Mouse (Mus musculus) small intestine, adult 2 months (tissue): ENCODE data around the gene Pgbd1.
"Not testable (repeated sequence)": the region's sequence is repeated elsewhere in the genome, so short reads cannot be mapped to it uniquely, and the experiment has no call there.

Source experiments
- CTCF ChIP-seq: fragments of 200-500 bp; IDR thresholded peaks from 2 replicates; pipeline ENCODE4 v1.5.1; 2012; ENCODE audit warnings: low read depth, mild to moderate bottlenecking, control low read depth, inconsistent platforms, low read length, moderate library complexity, mixed read lengths; ENCODE audit not compliant: insufficient replicate concordance, insufficient read length; ENCODE audit errors: extremely low read depth
- POLR2A ChIP-seq: fragments of 200-500 bp; IDR thresholded peaks from 2 replicates; pipeline ENCODE4 v1.6.1; 2012; ENCODE audit warnings: low read depth, mild to moderate bottlenecking, control low read depth, inconsistent platforms, low read length, moderate library complexity

- TF ChIP-seq POLR2A, CTCF: not testable (repeated sequence)
Measured at GRCm38 (mm10) chr13:21478759-21479670, 38.2 kb upstream of the Pgbd1 start, which contains the start of the genes Zkscan4 and Gm10065.
